Mouse (Mus musculus) kidney, adult 2 months (tissue): ENCODE results near the gene Tmem198. TPM values are rescaled to one million over a fixed set of nuclear protein-coding genes. Genes with fewer than 3 reads are reported as not detected.
A peak's percentile ranks its signal among the peaks of the same experiment; 100 is the strongest.

ENCODE experiments used
- DNase-seq: peaks from one replicate; pipeline ENCODE4 v3.0.0; 2021
- H3K27ac ChIP-seq: fragments of 200-500 bp; 2 replicates; pipeline ENCODE4 v1.5.1; 2012; ENCODE audit warnings: low read depth, low read length, control low read depth, inconsistent platforms; ENCODE audit not compliant: insufficient read depth
- H3K27me3 ChIP-seq: fragments of 200-500 bp; replicated peaks from 2 replicates; pipeline ENCODE4 v1.6.1; 2012; ENCODE audit warnings: mild to moderate bottlenecking, moderate library complexity, low read length, inconsistent platforms; ENCODE audit not compliant: control insufficient read depth, insufficient read depth
- H3K36me3 ChIP-seq: fragments of 200-500 bp; 2 replicates; pipeline ENCODE4 v1.6.1; 2012; ENCODE audit warnings: mild to moderate bottlenecking, moderate library complexity, low read length, inconsistent platforms; ENCODE audit not compliant: control insufficient read depth, insufficient read depth
- H3K4me1 ChIP-seq: fragments of 200-500 bp; 2 replicates; pipeline ENCODE4 v1.6.1; 2011; ENCODE audit warnings: low read length; ENCODE audit not compliant: control insufficient read depth, insufficient read depth
- H3K4me3 ChIP-seq: fragments of 200-500 bp; 2 replicates; pipeline ENCODE4 v1.5.1; 2011; ENCODE audit warnings: mild to moderate bottlenecking, low read depth, low read length, control low read depth; ENCODE audit not compliant: insufficient read depth
- CTCF ChIP-seq: fragments of 200-500 bp; conservative IDR thresholded peaks from 2 replicates; pipeline ENCODE4 v1.5.1; 2011; ENCODE audit warnings: low read depth, mild to moderate bottlenecking, control low read depth, low read length, moderate library complexity, mixed read lengths; ENCODE audit not compliant: insufficient read depth, insufficient read length
- POLR2A ChIP-seq: fragments of 200-500 bp; IDR thresholded peaks from one replicate; pipeline ENCODE4 v1.6.1; 2011; ENCODE audit warnings: low read depth, low read length, control low read depth
- WGBS: fragments of 180-500 bp; shearing (Covaris S2); methylation state at CpG from one replicate; pipeline ENCODE4 v1.1.7; 2018; 5-methylcytosine and 5-hydroxymethylcytosine counted together
- polyA plus RNA-seq: library from polyadenylated mRNA; depleted of rRNA; stranded (reverse); fragments of >200 nt; gene quantifications from 2 replicates; pipeline ENCODE4 v1.2.3, GENCODE M21; 2012

Gene Tmem198
- polyA plus RNA-seq, 1 experiment, result 1.3 TPM

GRCm38 (mm10) chr1:75504256-75505045, 25.1 kb downstream of the Tmem198 start:
- WGBS, result 79% methylated on average over 9 of the region's 9 CpGs
- DNase-seq, result no peak
- no peaks in the 10 kb centered on the region for H3K4me1 ChIP-seq
- no peak overlapping the region; the same call in 1 of the 2 replicates for H3K4me3 ChIP-seq
- TF ChIP-seq CTCF (no peak), POLR2A (no peak)
- no peaks in the 10 kb centered on the region for H3K27me3 ChIP-seq
- H3K36me3 ChIP-seq, result no peaks in the 10 kb centered on the region
- H3K27ac ChIP-seq, result no peak overlapping the region

- no peaks in the 10 kb centered on the region for H3K36me3 ChIP-seq
- peak overlapping the region; percentile 55 for H3K4me3 ChIP-seq
- H3K4me1 ChIP-seq, result no peaks in the 10 kb centered on the region
- 3% methylated on average over 84 of the region's 84 CpGs for WGBS
- no peaks in the 10 kb centered on the region for H3K27me3 ChIP-seq
- TF ChIP-seq POLR2A (no peak), CTCF (no peak)
- peak; percentile 34 for DNase-seq
- no peak overlapping the region for H3K27ac ChIP-seq
These were observed 26.0 kb downstream of the Tmem198 start for GRCm38 (mm10) chr1:75505159-75505955.

DNA sequence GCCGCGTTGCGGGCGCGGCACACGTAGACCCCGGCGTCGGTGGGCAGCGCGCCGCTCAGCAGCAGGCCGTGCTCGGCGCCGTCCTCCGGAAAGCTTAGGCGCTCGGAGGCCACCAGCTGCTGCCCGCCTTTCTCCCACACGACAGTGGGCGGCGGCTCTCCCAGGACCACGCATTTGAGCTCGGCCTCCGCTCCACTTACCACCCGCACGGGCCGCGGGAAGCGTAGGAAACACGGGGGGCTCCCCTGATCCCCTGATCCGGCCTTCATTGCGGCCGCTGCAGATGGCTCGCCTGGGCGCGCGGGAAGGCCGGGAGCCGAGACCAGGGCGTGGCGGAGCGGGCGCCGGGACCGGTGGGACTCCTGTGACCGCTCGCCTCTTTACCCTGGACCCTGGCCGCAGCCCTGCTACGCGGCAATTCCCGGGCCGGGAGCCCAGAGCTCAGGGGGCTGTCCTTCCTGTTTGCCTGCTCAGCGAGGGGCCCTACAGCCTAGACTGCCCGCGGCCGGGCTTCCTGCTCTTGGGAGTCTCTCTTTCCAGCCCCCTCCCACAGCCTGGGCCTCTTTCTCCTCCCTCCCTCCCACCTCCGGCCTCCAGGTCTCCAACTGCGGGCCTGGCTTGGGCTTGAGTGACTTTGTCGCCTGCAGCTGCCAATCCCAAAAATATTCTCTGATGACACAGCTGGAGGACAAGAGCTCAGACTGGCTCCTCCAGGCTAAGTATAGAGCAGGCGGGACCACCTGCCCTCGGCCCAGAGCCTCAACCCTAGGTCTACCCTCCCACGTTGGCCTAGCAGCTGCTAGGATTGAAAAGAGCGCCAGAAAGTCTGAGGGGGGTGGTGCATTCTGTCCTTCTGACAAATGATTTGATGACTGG, 26.9 kb downstream of the Tmem198 start, which contains the start of gene Obsl1:
TSS of gene Obsl1 (minus strand) at position 497 of the 876 bp plus-strand sequence.
- Histone ChIP-seq H3K27ac (no peak within 1 kb of the TSS), H3K4me1 (no peaks in the 10 kb centered on the region), H3K27me3 (no peaks in the 10 kb centered on the region), H3K4me3 (peak within 1 kb of the TSS; percentile 55), H3K36me3 (no peaks in the 10 kb centered on the region)
- TF ChIP-seq CTCF, result no peak
- no peak for TF ChIP-seq POLR2A
- DNase-seq, result peak; percentile 44
- 3% methylated on average over 65 of the region's 65 CpGs for WGBS

DNA sequence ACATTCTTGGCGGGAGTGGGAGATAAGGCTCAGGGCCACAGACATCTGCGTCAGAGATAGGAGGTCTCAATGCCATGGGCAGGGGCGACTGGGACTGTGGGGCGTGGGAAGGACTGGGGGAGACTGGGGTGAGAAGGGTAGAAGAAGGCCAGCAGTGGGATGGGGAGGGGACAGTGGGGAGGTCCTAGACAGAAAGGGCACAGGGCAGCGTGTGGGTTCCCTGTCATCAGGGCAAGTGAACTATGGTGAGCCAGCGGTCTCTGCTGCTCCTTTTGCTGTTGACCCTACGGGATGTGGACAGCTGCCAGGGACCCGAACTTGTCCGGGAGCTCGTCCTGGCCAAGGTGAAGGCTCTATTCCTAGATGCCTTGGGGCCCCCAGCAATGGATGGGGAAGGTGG, 27.7 kb downstream of the Tmem198 start, which contains the start of gene Inha:
TSS of gene Inha (plus strand) at position 72 of the 400 bp plus-strand sequence.
- no peaks in the 10 kb centered on the region for H3K36me3 ChIP-seq
- no peak for TF ChIP-seq CTCF
- no peak for TF ChIP-seq POLR2A
- WGBS, result 76% methylated on average over 10 of the region's 10 CpGs
- H3K4me1 ChIP-seq, result no peaks in the 10 kb centered on the region
- no peaks in the 10 kb centered on the region for H3K27me3 ChIP-seq
- peak within 1 kb of the TSS; percentile 55 for H3K4me3 ChIP-seq
- H3K27ac ChIP-seq, result no peak within 1 kb of the TSS
- no peak for DNase-seq

DNA sequence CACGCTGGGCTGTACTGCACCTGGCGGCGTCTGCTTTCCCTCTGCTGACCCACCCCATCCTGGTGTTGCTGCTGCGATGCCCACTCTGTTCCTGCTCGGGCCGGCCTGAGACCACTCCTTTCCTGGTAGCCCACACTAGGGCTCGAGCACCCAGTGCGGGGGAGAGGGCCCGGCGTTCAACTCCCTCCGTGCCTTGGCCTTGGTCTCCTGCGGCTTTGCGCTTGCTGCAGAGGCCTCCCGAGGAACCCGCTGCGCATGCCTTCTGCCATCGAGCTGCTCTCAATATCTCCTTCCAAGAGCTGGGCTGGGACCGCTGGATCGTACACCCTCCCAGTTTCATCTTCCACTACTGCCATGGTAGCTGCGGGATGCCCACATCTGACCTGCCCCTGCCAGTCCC, 30.3 kb downstream of the Tmem198 start:
- no peaks in the 10 kb centered on the region for H3K36me3 ChIP-seq
- DNase-seq, result no peak
- H3K27ac ChIP-seq, result no peak overlapping the region
- WGBS, result 73% methylated on average over 20 of the region's 20 CpGs
- H3K4me3 ChIP-seq, result no peak overlapping the region
- no peaks in the 10 kb centered on the region for H3K27me3 ChIP-seq
- H3K4me1 ChIP-seq, result no peaks in the 10 kb centered on the region
- TF ChIP-seq CTCF, result no peak
- no peak for TF ChIP-seq POLR2A

- Histone ChIP-seq H3K4me3 (no peak overlapping the region), H3K4me1 (no peaks in the 10 kb centered on the region), H3K36me3 (no peaks in the 10 kb centered on the region), H3K27me3 (no peaks in the 10 kb centered on the region), H3K27ac (no peak overlapping the region)
- 74% methylated on average over 5 of the region's 5 CpGs for WGBS
- DNase-seq, result no peak
- TF ChIP-seq CTCF (no peak), POLR2A (no peak)
These were observed 30.8 kb downstream of the Tmem198 start for GRCm38 (mm10) chr1:75510154-75510553.
